Mouse (Mus musculus) brain, embryonic 14.5 days (tissue): ENCODE measurements around the gene Pik3cb.

Experiments used
- CTCF ChIP-seq: fragments of 200-500 bp; IDR thresholded peaks from 2 replicates; pipeline ENCODE4 v1.5.1; 2012; ENCODE audit warnings: inconsistent platforms, mild to moderate bottlenecking, moderate library complexity, borderline replicate concordance; ENCODE audit not compliant: insufficient read depth, insufficient read length; ENCODE audit errors: extremely low read depth
- POLR2A ChIP-seq: fragments of 200-500 bp; IDR thresholded peaks from 2 replicates; pipeline ENCODE4 v1.6.1; 2012; ENCODE audit warnings: mild to moderate bottlenecking, inconsistent platforms, borderline replicate concordance; ENCODE audit not compliant: poor library complexity, insufficient read depth, insufficient read length, severe bottlenecking; ENCODE audit errors: extremely low read depth

DNA sequence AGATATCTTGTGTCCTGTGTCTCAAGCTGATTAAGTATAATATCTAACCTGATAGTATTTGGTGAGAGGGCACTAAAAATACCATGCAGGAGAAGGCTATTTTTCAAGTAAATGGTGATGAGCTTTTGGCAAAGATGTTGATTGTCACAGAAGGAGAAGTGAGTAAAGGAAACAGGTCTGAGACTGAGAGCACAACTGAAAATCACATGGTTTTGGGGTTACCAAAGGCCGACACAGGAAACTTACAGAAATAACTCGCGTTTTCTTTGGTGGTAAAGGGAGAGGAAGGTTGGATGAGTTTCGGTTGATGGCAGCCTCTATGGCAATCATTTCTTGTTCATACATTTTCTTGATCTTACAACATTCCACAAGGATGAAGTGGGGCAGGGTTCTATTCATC is 50.5 kb downstream of the Pik3cb start:
- TF ChIP-seq CTCF (no peak), POLR2A (no peak)
